Mouse (Mus musculus) induced T-regulatory cell, adult 2 months (primary cell): ENCODE results near the gene E330034G19Rik.
"Not testable (repeated sequence)": the region's sequence is repeated elsewhere in the genome, so short reads cannot be mapped to it uniquely, and the experiment has no call there.

Experiments
- DNase-seq: peaks from one replicate; pipeline ENCODE4 v3.0.0-alpha.2; 2012; ENCODE audit warnings: low read depth

The E330034G19Rik gene

GRCm38 (mm10) chr14:24292914-24293313 lies at the start of gene E330034G19Rik:
TSS of gene E330034G19Rik (plus strand) at chr14:24293214.
- no peak for DNase-seq

- peak; percentile 2 for DNase-seq
Observed at GRCm38 (mm10) chr14:24244330-24245176, 48.5 kb upstream of the E330034G19Rik start.

GRCm38 (mm10) chr14:24245177-24246081 lies 47.6 kb upstream of the E330034G19Rik start, which contains the start of gene Dlg5:
TSS of gene Dlg5 (minus strand) at chr14:24245920.
- peak; percentile 7 for DNase-seq

- no peak for DNase-seq
Observed at GRCm38 (mm10) chr14:24249926-24250325, 43.1 kb upstream of the E330034G19Rik start.

GRCm38 (mm10) chr14:24251326-24251725 lies 41.7 kb upstream of the E330034G19Rik start:
- no peak for DNase-seq

- DNase-seq, result no peak
Observed at GRCm38 (mm10) chr14:24253611-24254202, 39.3 kb upstream of the E330034G19Rik start.

- DNase-seq, result no peak
Observed at GRCm38 (mm10) chr14:24255956-24256355, 37.1 kb upstream of the E330034G19Rik start.

GRCm38 (mm10) chr14:24260391-24260790 lies 32.6 kb upstream of the E330034G19Rik start:
- no peak for DNase-seq

GRCm38 (mm10) chr14:24262382-24262781 lies 30.6 kb upstream of the E330034G19Rik start:
- DNase-seq, result no peak

GRCm38 (mm10) chr14:24262915-24263314 lies 30.1 kb upstream of the E330034G19Rik start:
- no peak for DNase-seq

GRCm38 (mm10) chr14:24269571-24269970 lies 23.4 kb upstream of the E330034G19Rik start:
- no peak for DNase-seq

GRCm38 (mm10) chr14:24273575-24273974 lies 19.4 kb upstream of the E330034G19Rik start:
- DNase-seq, result peak; percentile 12

- peak; percentile 6 for DNase-seq
Observed at GRCm38 (mm10) chr14:24275534-24275933, 17.5 kb upstream of the E330034G19Rik start.

- no peak for DNase-seq
Observed at GRCm38 (mm10) chr14:24281278-24281677, 11.7 kb upstream of the E330034G19Rik start.

GRCm38 (mm10) chr14:24282276-24282675 lies 10.7 kb upstream of the E330034G19Rik start:
- no peak for DNase-seq

- no peak for DNase-seq
Observed at GRCm38 (mm10) chr14:24286136-24286535, 6.9 kb upstream of the E330034G19Rik start.

GRCm38 (mm10) chr14:24290726-24291125 lies 2.3 kb upstream of the E330034G19Rik start:
- DNase-seq, result no peak

- no peak for DNase-seq
Observed at GRCm38 (mm10) chr14:24293631-24294030, 617 bp downstream of the E330034G19Rik start.

GRCm38 (mm10) chr14:24302126-24302525 lies 9.1 kb downstream of the E330034G19Rik start:
- DNase-seq, result not testable (repeated sequence)

- no peak for DNase-seq
Observed at GRCm38 (mm10) chr14:24306667-24307066, 13.7 kb downstream of the E330034G19Rik start.

- no peak for DNase-seq
Observed at GRCm38 (mm10) chr14:24307146-24307545, 14.1 kb downstream of the E330034G19Rik start.

GRCm38 (mm10) chr14:24311110-24311509 lies 18.1 kb downstream of the E330034G19Rik start:
- peak; percentile 60 for DNase-seq
